Mouse (Mus musculus) ES-E14 (cell line): ENCODE results near the gene Ampd3.

Source experiments
- CHD2 ChIP-seq: IDR thresholded peaks from 2 replicates; pipeline ENCODE4 v1.6.1; 2014; ENCODE audit warnings: mild to moderate bottlenecking, low read depth, low read length, inconsistent platforms
- HCFC1 ChIP-seq: IDR thresholded peaks from 2 replicates; pipeline ENCODE4 v1.6.1; 2012; ENCODE audit warnings: low read length, inconsistent platforms, borderline replicate concordance; ENCODE audit not compliant: insufficient read depth
- MAFK ChIP-seq: IDR thresholded peaks from 2 replicates; pipeline ENCODE4 v1.6.1; 2014; ENCODE audit warnings: mild to moderate bottlenecking, low read depth, low read length, inconsistent platforms; ENCODE audit not compliant: insufficient read depth
- ZC3H11A ChIP-seq: IDR thresholded peaks from 2 replicates; pipeline ENCODE4 v1.6.1; 2012; ENCODE audit warnings: low read depth, mild to moderate bottlenecking, inconsistent platforms, low read length, borderline replicate concordance
- ZNF384 ChIP-seq: IDR thresholded peaks from 2 replicates; pipeline ENCODE4 v1.6.1; 2012; ENCODE audit warnings: low read depth, low read length, inconsistent platforms

- TF ChIP-seq CHD2 (no peak), HCFC1 (no peak), MAFK (no peak), ZNF384 (no peak), ZC3H11A (no peak)
These were observed 87.6 kb downstream of the Ampd3 start for GRCm38 (mm10) chr7:110855604-110856003.
